Mouse (Mus musculus): ENCODE measurements around the gene 2510009E07Rik. TPM values are rescaled to one million over a fixed set of nuclear protein-coding genes. Genes with fewer than 3 reads are reported as not detected.

Gene 2510009E07Rik
- polyA plus RNA-seq, 1 experiment from 2014 or later: 22.0 TPM

DNA sequence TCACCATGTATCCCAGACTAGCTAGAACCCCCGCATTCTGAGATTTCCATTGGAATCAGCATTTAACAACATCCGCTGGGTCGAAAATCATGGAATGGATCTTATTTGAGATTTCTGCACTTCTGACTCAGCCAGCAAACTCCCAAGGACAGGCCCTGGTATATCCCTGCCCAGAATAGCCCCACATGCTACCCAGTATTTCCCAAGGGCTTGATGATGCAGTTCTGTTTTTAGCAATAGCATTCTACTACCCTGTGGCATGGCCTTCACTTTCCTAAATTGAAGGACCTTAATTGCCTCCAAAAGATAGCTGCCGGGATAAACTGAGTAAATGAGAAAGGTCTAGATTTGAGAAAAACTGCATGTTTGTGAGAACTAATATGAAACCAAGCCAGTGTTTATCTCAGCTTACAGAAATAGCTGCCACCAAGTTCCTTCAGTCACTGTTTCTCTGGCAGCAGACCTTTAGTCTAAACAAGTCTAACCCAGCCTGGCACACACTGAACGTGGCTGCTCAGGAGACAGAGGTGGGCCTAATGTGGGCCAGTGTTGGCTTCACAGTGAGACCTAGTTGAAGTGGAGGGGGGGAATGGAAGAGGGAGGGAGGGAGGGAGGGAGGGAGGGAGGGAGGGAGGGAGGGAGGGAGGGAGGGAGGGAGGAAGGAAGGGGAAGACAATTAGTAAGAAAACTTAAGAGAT, 58.2 kb downstream of the 2510009E07Rik start:
- no peaks in the 10 kb centered on the region for H3K36me3 ChIP-seq
- peak overlapping the region; percentile 85 for H3K27ac ChIP-seq
- H3K4me2 ChIP-seq: no peak overlapping the region
- 0 out of 2 replicates have a peak, but pooled peaks have one; percentile 50 for ATAC-seq (replicated peaks; ENCODE audit: insufficient number of reproducible peaks, insufficient read depth, low FRiP score, low read depth)
- 60% methylated on average over 5 of the region's 5 CpGs for whole genome bisulfite sequencing
- no peaks in the 10 kb centered on the region for H3K9me3 ChIP-seq (replicated peaks)
- peaks cover 23% of the 10 kb centered on the region for H3K4me1 ChIP-seq (replicated peaks)
- no peaks in the 10 kb centered on the region for H3K27me3 ChIP-seq
- no peak overlapping the region for H3K4me3 ChIP-seq
- no peak overlapping the region for H3K9ac ChIP-seq

DNA sequence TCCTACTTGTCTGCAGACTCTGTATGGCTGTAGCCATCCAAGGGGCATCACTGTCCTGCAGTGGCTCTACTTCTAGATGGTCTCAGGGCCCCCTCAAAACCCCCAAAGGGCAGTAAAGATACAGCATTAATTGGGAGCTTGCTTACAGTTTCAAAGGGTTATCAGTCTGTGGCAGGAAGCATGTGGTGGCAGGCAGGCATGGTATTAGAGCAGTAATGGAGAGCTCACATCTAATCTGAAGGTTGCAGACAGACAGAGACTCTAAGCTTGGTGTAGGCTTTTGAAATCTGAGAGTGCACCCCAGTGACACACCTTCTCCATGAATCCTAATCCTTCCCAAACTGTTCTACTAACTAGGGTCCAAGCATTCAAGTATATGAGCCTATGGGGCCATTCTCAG, 60.0 kb downstream of the 2510009E07Rik start:
- no peak for ATAC-seq (replicated peaks; ENCODE audit: insufficient number of reproducible peaks, insufficient read depth, low FRiP score, low read depth)
- Histone ChIP-seq H3K36me3 (no peaks in the 10 kb centered on the region), H3K9me3 (replicated peaks) (no peaks in the 10 kb centered on the region), H3K9ac (no peak overlapping the region), H3K4me1 (replicated peaks) (peaks cover 21% of the 10 kb centered on the region), H3K4me3 (no peak overlapping the region), H3K27ac (no peak overlapping the region), H3K27me3 (no peaks in the 10 kb centered on the region), H3K4me2 (no peak overlapping the region)

DNA sequence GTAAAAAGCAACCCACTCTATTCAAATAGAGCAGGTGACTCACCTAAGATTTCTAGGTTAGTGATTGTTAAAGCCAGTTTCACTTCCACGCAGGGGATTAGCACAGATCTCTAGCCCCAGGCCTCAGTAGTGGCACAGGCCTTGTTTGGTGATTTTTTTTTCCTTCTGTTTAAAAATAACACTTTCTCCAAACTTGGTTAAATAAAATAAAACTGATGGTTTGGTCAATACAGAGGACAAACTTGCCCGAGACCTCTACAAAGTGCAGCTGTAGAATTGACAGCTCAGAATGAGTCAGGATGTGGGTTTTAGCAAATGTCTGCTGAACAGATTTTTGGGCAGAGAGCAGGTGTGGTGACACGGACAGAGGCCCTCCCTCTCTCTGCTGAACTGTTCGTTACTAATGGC, 62.6 kb downstream of the 2510009E07Rik start:
- H3K4me2 ChIP-seq: no peak overlapping the region
- peaks cover 24% of the 10 kb centered on the region for H3K4me1 ChIP-seq (replicated peaks)
- no peak overlapping the region for H3K4me3 ChIP-seq
- H3K27me3 ChIP-seq: no peaks in the 10 kb centered on the region
- WGBS: 86% methylated on average over 4 of the region's 4 CpGs
- H3K27ac ChIP-seq: no peak overlapping the region
- H3K36me3 ChIP-seq: no peaks in the 10 kb centered on the region
- no peak for ATAC-seq (replicated peaks; ENCODE audit: insufficient number of reproducible peaks, insufficient read depth, low FRiP score, low read depth)
- no peaks in the 10 kb centered on the region for H3K9me3 ChIP-seq (replicated peaks)
- H3K9ac ChIP-seq: no peak overlapping the region

DNA sequence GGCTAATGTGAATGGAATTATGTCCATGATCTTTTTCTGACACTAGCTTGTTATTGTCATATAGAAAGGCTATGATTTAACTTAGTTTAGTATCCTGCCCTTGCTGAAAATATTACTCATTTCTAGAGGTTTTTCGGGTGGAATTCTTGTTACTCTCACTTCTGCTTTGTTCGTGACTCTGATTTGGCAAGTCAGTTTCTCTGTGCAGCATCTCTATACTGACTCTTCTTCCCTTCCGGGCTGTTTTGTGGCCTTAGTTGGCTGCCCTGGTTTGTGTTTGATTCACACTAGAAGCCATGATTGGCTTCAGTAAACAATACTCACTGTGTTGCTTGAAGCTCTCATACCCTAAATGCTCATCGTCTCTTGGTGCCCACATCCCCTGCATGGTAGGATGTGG, 63.9 kb downstream of the 2510009E07Rik start:
- Histone ChIP-seq H3K36me3 (no peaks in the 10 kb centered on the region), H3K4me2 (no peak overlapping the region), H3K27ac (no peak overlapping the region), H3K9me3 (replicated peaks) (no peaks in the 10 kb centered on the region), H3K4me1 (replicated peaks) (peaks cover 13% of the 10 kb centered on the region), H3K4me3 (no peak overlapping the region), H3K27me3 (no peaks in the 10 kb centered on the region), H3K9ac (no peak overlapping the region)
- WGBS: 79% methylated on average over 4 of the region's 4 CpGs
- ATAC-seq (replicated peaks; ENCODE audit: insufficient number of reproducible peaks, insufficient read depth, low FRiP score, low read depth): no peak

DNA sequence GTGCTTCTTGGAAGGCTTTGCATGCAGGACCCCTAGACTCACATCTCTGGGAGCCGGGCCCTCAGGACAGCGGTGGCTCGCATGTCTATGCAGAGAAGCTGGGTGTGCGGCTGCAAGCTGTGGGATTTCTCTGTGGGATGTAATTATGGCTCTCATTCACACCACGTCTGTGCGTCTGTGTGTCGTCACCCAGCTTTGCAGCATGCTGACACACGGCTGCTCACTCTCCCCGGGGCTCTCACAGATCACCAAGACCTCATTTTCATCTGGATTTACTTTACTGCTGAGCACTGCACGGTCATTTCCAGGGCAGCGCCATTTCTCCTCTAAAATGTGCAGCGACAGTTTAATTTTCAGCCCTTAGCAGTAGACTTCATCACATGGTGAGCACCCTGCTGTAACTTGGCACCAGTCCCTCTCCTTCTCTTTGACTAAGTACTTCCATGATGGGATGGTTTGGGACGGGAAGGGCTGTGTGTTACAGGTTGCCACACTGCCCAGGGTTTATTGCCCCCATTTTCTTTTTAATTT, 66.3 kb downstream of the 2510009E07Rik start:
- Histone ChIP-seq H3K27me3 (no peaks in the 10 kb centered on the region), H3K9ac (no peak overlapping the region), H3K4me1 (replicated peaks) (peaks cover 11% of the 10 kb centered on the region), H3K36me3 (no peaks in the 10 kb centered on the region), H3K9me3 (replicated peaks) (no peaks in the 10 kb centered on the region), H3K27ac (no peak overlapping the region), H3K4me2 (no peak overlapping the region), H3K4me3 (no peak overlapping the region)
- no peak for ATAC-seq (replicated peaks; ENCODE audit: insufficient number of reproducible peaks, insufficient read depth, low FRiP score, low read depth)
- WGBS: 47% methylated on average over 13 of the region's 13 CpGs

DNA sequence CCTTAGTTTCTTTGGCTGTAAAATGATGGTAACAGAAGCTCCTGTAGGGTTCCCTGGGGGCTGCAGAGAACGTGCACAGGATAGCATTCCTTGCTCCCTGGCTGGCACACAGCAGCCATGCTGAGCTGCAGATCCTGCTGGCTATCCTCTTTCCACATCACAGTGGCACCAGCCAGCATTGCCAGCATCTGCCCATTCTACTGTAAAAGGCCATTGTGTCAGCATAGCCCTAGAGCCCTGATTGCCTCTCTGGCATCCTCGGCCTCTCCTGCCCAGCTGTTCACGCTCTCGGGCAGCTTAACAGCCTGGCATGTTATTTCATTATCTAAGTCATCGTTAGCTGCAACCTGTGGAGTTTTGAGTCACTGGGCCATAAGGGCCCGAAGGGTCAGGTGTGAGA, 67.2 kb downstream of the 2510009E07Rik start:
- no peak overlapping the region for H3K4me3 ChIP-seq
- H3K27ac ChIP-seq: no peak overlapping the region
- H3K4me1 ChIP-seq (replicated peaks): peaks cover 11% of the 10 kb centered on the region
- no peak for ATAC-seq (replicated peaks; ENCODE audit: insufficient number of reproducible peaks, insufficient read depth, low FRiP score, low read depth)
- no peaks in the 10 kb centered on the region for H3K36me3 ChIP-seq
- 74% methylated on average over 6 of the region's 6 CpGs for WGBS
- H3K4me2 ChIP-seq: no peak overlapping the region
- no peaks in the 10 kb centered on the region for H3K9me3 ChIP-seq (replicated peaks)
- H3K9ac ChIP-seq: no peak overlapping the region
- no peaks in the 10 kb centered on the region for H3K27me3 ChIP-seq

DNA sequence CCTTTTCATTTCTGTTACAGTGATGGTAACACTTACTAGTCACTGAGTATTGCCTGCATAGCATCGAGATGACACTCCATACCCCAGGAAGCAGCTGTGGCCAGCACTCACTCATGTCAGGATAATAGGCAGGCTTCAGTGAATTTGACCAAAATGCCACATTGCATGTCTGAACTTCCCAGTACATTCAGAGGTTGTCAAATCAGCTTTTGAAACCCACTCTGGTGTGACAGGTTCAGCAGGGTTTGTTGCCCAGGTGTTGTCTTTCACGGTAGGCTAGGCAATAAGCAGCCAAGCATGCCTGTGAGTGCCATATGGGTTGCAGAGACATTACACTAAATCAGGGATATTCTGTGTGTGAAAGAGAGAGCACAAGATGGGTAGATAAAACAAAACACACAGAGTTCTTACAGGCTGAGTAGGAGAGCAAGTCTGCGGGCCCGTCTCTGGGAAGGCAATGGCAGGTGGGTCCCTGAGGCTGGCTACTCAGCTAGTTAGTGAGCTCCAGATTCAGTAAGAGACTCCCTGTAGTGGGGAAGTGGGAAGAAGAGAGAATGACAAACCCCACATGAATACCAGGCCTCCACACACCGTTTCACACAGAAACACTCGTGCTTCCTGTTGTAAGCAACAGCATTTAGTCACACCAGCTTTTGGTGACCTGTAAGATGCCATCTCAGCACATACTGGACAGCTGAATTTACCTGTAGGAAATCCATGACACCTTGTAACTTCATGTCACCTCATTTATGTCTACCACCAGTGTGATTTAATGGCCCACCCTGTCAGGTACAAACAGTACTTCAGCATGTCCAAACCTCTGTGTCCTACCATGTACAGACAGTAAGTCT, 68.5 kb downstream of the 2510009E07Rik start:
- WGBS: 81% methylated on average over 6 of the region's 6 CpGs
- ATAC-seq (replicated peaks; ENCODE audit: insufficient number of reproducible peaks, insufficient read depth, low FRiP score, low read depth): no peak

DNA sequence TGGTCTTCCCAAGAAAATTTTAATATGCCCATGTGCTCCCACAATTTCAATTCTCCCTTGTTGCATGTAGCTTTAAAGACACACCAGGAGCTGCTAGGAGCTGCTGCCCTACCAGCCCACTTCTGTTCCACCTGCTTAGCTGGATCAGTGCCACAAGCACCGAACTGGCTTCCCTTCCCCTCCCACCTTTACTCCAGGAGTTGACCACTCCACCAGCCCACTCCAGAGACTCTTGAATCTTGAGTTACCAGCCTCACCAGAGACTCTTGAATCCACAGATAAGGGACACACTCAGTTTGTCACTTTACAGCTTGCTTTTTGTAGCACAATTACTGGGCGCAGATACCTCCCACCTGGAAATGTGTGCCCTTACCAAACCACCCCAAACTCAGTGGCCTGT, 73.8 kb downstream of the 2510009E07Rik start:
- Histone ChIP-seq H3K4me2 (no peak overlapping the region), H3K9me3 (replicated peaks) (no peaks in the 10 kb centered on the region), H3K4me3 (no peak overlapping the region), H3K9ac (no peak overlapping the region), H3K4me1 (replicated peaks) (0 out of 2 replicates have a peak, but pooled peaks cover 4% of the 10 kb centered on the region), H3K27ac (no peak overlapping the region), H3K27me3 (no peaks in the 10 kb centered on the region), H3K36me3 (no peaks in the 10 kb centered on the region)
- WGBS: 69% methylated on average over 2 of the region's 2 CpGs
- ATAC-seq (replicated peaks; ENCODE audit: insufficient number of reproducible peaks, insufficient read depth, low FRiP score, low read depth): no peak

More for the DNA sequence above, 68.5 kb downstream of the 2510009E07Rik start:
- Histone ChIP-seq H3K4me1 (replicated peaks) (peaks cover 11% of the 10 kb centered on the region), H3K4me3 (no peak overlapping the region), H3K27me3 (no peaks in the 10 kb centered on the region), H3K4me2 (no peak overlapping the region), H3K9me3 (replicated peaks) (no peaks in the 10 kb centered on the region), H3K27ac (no peak overlapping the region), H3K9ac (no peak overlapping the region), H3K36me3 (no peaks in the 10 kb centered on the region)

DNA sequence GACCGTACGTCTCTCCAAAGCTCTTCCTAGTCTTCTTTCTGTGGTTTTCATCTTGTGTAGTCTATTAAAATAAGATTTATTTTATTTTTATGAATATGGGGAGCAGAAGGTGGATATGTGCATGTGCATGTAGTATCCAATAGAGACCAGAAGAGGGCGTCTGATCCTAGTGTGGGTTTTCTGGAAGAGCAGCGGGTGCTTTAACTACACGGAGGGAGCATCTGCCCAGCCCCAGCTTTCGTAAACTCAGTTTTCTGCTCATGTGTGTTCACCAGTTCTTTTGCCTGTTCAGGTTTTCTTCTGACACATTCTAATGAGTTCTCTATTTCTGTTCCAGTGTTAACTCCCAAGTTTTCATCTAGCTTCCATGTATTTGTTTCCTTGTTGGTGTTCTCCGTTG, 78.7 kb downstream of the 2510009E07Rik start:
- Histone ChIP-seq H3K9me3 (replicated peaks) (no peaks in the 10 kb centered on the region), H3K36me3 (no peaks in the 10 kb centered on the region), H3K9ac (no peak overlapping the region), H3K4me1 (replicated peaks) (0 out of 2 replicates have a peak, but pooled peaks cover 4% of the 10 kb centered on the region), H3K27ac (no peak overlapping the region), H3K4me2 (no peak overlapping the region), H3K27me3 (no peaks in the 10 kb centered on the region), H3K4me3 (no peak overlapping the region)
- WGBS: 66% methylated on average over 7 of the region's 7 CpGs
- no peak for ATAC-seq (replicated peaks; ENCODE audit: insufficient number of reproducible peaks, insufficient read depth, low FRiP score, low read depth)

DNA sequence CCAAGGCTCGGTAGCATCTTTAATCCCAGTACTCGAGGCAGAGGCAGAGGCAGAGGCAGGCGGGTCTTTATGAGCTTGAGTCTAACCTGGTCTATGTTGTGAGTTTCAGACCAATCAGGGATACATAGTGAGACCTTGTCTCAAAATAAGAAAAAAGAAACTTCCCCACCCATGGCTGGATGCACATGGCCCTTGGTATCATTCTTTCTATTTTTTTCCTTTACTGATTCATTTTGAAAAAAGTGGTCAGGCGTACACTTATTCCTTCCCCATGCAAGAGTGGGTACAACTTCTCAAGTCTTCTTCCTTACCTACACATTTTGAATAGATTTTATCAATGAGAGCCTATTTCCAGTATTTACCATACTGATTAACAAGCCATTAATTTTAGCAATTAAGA, 84.0 kb downstream of the 2510009E07Rik start:
- Histone ChIP-seq H3K9ac (no peak overlapping the region), H3K4me1 (replicated peaks) (peaks cover 27% of the 10 kb centered on the region), H3K4me2 (no peak overlapping the region), H3K27me3 (no peaks in the 10 kb centered on the region), H3K4me3 (no peak overlapping the region), H3K9me3 (replicated peaks) (no peaks in the 10 kb centered on the region), H3K27ac (no peak overlapping the region), H3K36me3 (no peaks in the 10 kb centered on the region)
- 93% methylated on average over 4 of the region's 4 CpGs for WGBS
- no peak for ATAC-seq (replicated peaks; ENCODE audit: insufficient number of reproducible peaks, insufficient read depth, low FRiP score, low read depth)

DNA sequence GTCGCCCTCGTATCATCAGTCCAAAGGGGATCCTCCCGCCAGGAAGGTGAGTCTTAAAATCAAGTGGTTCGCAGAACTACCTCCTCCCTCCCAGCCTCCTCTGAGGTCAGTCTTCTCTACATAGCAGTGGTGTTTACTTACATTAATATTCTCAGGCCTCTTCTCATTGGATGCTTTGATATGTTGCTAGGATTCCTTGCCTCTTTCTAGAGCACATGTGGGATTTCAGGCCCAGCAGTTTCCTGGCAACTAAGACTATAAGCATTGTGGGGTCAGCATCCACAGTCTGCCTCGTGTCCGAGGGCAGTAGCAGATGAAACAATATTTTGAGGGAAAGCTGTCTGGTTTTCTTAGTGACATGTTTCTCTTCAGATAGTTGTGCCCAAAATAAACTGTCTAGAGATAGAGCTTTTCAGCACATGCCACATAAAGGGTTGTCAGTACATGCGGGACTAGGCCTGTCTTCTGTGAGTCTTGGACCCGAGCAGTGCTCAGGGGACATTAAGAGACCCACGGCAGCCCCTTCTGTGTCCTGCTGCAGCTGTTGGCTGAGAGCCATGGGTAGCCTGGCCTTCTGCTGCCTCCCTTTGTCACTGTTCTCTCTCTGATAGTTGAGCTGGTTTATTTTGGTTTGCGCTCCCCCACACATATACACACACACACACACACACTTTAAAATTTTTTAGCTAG, 86.1 kb downstream of the 2510009E07Rik start:
- Histone ChIP-seq H3K4me2 (no peak overlapping the region), H3K27me3 (no peaks in the 10 kb centered on the region), H3K4me1 (replicated peaks) (peaks cover 27% of the 10 kb centered on the region), H3K27ac (peak overlapping the region; percentile 79), H3K4me3 (no peak overlapping the region), H3K36me3 (no peaks in the 10 kb centered on the region), H3K9ac (no peak overlapping the region), H3K9me3 (replicated peaks) (no peaks in the 10 kb centered on the region)
- peak; percentile 81 for ATAC-seq (replicated peaks; ENCODE audit: insufficient number of reproducible peaks, insufficient read depth, low FRiP score, low read depth)
- 41% methylated on average over 10 of the region's 10 CpGs for WGBS

Measured in heart, embryonic 15.5 days (tissue).